ENCODE assay signal across 8 mouse cellular contexts in genomic region chr7:47133331-47133730, GRCm38 (mm10). TPM values are rescaled to one million over a fixed set of nuclear protein-coding genes. Genes with fewer than 3 reads are reported as not detected.
A peak's percentile ranks its signal among the peaks of the same experiment; 100 is the strongest.
DNase-seq lines count a peak whose midpoint lies in the region; ATAC-seq and TF ChIP-seq lines count a peak whose summit lies in the region.

Ptpn5 (minus strand) TSS chr7:47133684.

- WGBS in forebrain, embryonic 11.5 days: 2% methylated on average over 13 of the region's 13 CpGs
- WGBS in neural tube, embryonic 12.5 days: 3% methylated on average over 13 of the region's 13 CpGs

- DNase-seq in layer of hippocampus, adult 2 months (ENCODE audit: low spot score in 2 of 2): no peak
- DNase-seq in layer of hippocampus, adult 11-12 months (ENCODE audit: low spot score): no peak
- no peak for DNase-seq in forebrain, embryonic 11.5 days (ENCODE audit: low spot score)
- DNase-seq in left cerebral cortex, adult 8-10 months (ENCODE audit: low spot score in 2 of 2): no peak
- DNase-seq in cerebellum, adult 11-12 months: no peak
- no peak for DNase-seq in gastrocnemius, postnatal 14 days
- no peak for DNase-seq in testis, postnatal 10 days (ENCODE audit: low spot score)

- no peak for ATAC-seq in forebrain, embryonic 11.5 days (replicated peaks; ENCODE audit: low FRiP score)
- ATAC-seq in neural tube, embryonic 12.5 days (ENCODE audit: low FRiP score, low read depth): no peak

- no peaks in the 10 kb centered on the region for H3K9me3 ChIP-seq in forebrain, embryonic 11.5 days (ENCODE audit: control insufficient read depth, low read length)
- no peaks in the 10 kb centered on the region for H3K9me3 ChIP-seq in neural tube, embryonic 12.5 days

- H3K4me3 ChIP-seq in layer of hippocampus, adult 2 months: peak within 1 kb of the TSS; percentile 84
- H3K4me3 ChIP-seq in forebrain, embryonic 11.5 days (ENCODE audit: low read depth, low read length): peak within 1 kb of the TSS; percentile 67
- H3K4me3 ChIP-seq in neural tube, embryonic 12.5 days: peak within 1 kb of the TSS; percentile 67

- no peaks in the 10 kb centered on the region for H3K36me3 ChIP-seq in forebrain, embryonic 11.5 days (ENCODE audit: control insufficient read depth, insufficient read depth, low read length)
- no peaks in the 10 kb centered on the region for H3K36me3 ChIP-seq in neural tube, embryonic 12.5 days

- peak within 1 kb of the TSS; percentile 71 for H3K9ac ChIP-seq in forebrain, embryonic 11.5 days (ENCODE audit: low read length)
- peak within 1 kb of the TSS; percentile 82 for H3K9ac ChIP-seq in neural tube, embryonic 12.5 days

- H3K4me1 ChIP-seq in forebrain, embryonic 11.5 days (replicated peaks; ENCODE audit: control insufficient read depth, insufficient read depth, low read length): no peaks in the 10 kb centered on the region
- H3K4me1 ChIP-seq in neural tube, embryonic 12.5 days: 0 out of 2 replicates have a peak, but pooled peaks cover 13% of the 10 kb centered on the region

- TF ChIP-seq CTCF in layer of hippocampus, adult 2 months (conservative IDR thresholded peaks at IDR 0.05): no peak

- peak within 1 kb of the TSS; percentile 88 for H3K4me2 ChIP-seq in forebrain, embryonic 11.5 days (ENCODE audit: low read depth, low read length, severe bottlenecking)
- H3K4me2 ChIP-seq in neural tube, embryonic 12.5 days (replicated peaks): peak within 1 kb of the TSS; percentile 86

- H3K27me3 ChIP-seq in forebrain, embryonic 11.5 days (ENCODE audit: control insufficient read depth, insufficient read depth, low read length): peaks cover 19% of the 10 kb centered on the region
- peaks cover 28% of the 10 kb centered on the region for H3K27me3 ChIP-seq in neural tube, embryonic 12.5 days (replicated peaks)

- H3K27ac ChIP-seq in layer of hippocampus, adult 2 months: peak within 1 kb of the TSS; percentile 96
- no peak within 1 kb of the TSS for H3K27ac ChIP-seq in forebrain, embryonic 11.5 days (ENCODE audit: low read depth, low read length)
- H3K27ac ChIP-seq in neural tube, embryonic 12.5 days: peak within 1 kb of the TSS; percentile 74

- intact Hi-C loops in gastrocnemius, postnatal 14 days (cut with DNase I; ENCODE audit: low total_unique reads): no loop called here

RNA-seq across cellular contexts. Expression of gene Ptpn5, which starts in this region (rescaled TPM):
- 100 to 1,000 TPM; 104 to 107 TPM for total RNA-seq in layer of hippocampus, adult 2 months (2021)
- polyA plus RNA-seq in forebrain, embryonic 11.5 days (2014; fragmentation: Nextera tagmentation; extraction: Ambion mirVana): 14.9 and 15.3 TPM in 2 replicates
- total RNA-seq in left cerebral cortex, adult 8-10 months (2022): 100 to 1,000 TPM; 190 to 224 (median 202) TPM
- 64.6 and 70.2 TPM in 2 replicates for polyA plus RNA-seq in neural tube, embryonic 12.5 days (2016; fragmentation: Nextera tagmentation; extraction: Ambion mirVana)
- not detected for total RNA-seq in gastrocnemius, postnatal 14 days (2021)

Comparison
In these comparisons a context has a peak if more than half of its experiments do, and no peak if none do; other contexts are left out.
1. RNA of gene Ptpn5 (total RNA-seq): 190 to 224 TPM in left cerebral cortex, adult 8-10 months and 104 to 107 TPM in layer of hippocampus, adult 2 months; not detected in gastrocnemius, postnatal 14 days; every median in the first group is over 100 times any median in the second.
2. Peak in every context shown above with its lines, with median percentiles within 50 percentile points of each other: H3K4me3 ChIP-seq.